Mouse (Mus musculus) kidney, adult 2 months (tissue): ENCODE results near the gene Krcc1.

Experiments
- CTCF ChIP-seq: fragments of 200-500 bp; conservative IDR thresholded peaks from 2 replicates; pipeline ENCODE4 v1.5.1; 2011; ENCODE audit warnings: low read depth, mild to moderate bottlenecking, control low read depth, low read length, moderate library complexity, mixed read lengths; ENCODE audit not compliant: insufficient read depth, insufficient read length
- POLR2A ChIP-seq: fragments of 200-500 bp; IDR thresholded peaks from one replicate; pipeline ENCODE4 v1.6.1; 2011; ENCODE audit warnings: low read depth, low read length, control low read depth

DNA sequence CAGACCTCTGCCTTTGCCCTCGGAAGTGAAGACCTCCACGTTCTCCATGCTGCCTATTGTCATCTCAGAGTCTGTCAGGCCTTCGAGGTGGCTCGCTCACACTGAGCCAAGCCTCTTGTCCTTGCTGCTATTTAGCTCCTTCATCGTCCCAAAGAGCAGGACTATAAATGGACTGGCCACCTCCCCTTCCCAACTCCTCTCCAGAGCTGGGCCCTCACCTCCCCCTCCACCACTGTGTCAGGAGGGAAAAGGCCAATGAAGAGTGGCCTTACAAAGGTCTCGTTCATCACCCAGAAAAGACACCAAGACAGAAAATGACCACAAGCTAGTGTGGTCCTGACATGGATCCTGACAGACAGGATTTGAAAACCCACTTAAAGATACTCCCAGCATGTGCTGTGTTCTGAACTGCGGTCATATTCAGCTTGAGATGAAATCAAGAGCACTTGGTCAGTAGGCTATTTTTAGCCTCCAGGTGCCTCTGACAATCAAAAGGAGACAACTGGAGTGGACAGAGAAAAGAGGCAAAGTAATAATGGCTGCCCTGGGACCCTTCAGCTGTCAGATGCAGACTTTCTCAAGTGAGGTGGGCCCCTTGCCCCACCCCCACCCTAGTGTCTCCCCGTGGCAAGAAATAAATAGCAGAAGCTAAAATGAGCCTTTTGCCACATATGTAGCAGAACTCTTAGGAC, 9.2 kb upstream of the Krcc1 start:
- TF ChIP-seq CTCF (no peak), POLR2A (no peak)
